Mouse (Mus musculus): ENCODE measurements at regions not wholly inside any gene's neighbourhood (a gene's known extent, or its start where the extent isn't known, plus 50 kb on each side); places are given as distances from the start of the nearest gene placed in this dataset.

DNA sequence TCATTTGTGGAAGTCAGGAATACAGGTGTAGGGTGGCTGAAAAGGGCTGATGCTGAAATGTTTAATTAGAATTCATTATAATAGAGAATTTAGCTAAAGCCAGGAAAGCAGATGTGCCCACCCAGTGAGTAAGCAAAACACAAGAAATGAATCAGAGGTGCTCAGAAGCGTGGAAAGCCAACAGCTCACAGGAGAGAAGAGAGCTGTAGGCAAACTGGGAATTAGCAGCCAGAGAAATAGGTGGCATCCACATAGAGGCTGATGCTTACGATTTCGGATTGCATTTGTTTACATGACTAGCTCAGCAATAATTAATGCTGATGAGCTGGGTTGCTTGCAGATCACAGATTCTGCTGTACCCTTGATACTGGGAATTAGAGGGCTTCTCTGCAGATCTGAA, 859.5 kb upstream of the Sel1l start:
- ATAC-seq (ENCODE audit: low read depth): no peak
- Histone ChIP-seq H3K4me1 (ENCODE audit: control insufficient read depth, low read depth, low read length) (no peaks in the 10 kb centered on the region), H3K27ac (ENCODE audit: low read length) (no peak overlapping the region), H3K36me3 (ENCODE audit: control insufficient read depth, insufficient read depth) (no peaks in the 10 kb centered on the region), H3K4me2 (ENCODE audit: low read depth, low read length) (no peak overlapping the region), H3K9ac (ENCODE audit: low read depth, low read length) (no peak overlapping the region), H3K27me3 (ENCODE audit: control insufficient read depth, insufficient read depth, low read depth, low read length) (no peaks in the 10 kb centered on the region), H3K4me3 (ENCODE audit: low read depth, low read length) (no peak overlapping the region), H3K9me3 (replicated peaks; ENCODE audit: control insufficient read depth, low read length) (no peaks in the 10 kb centered on the region)
- 33% methylated on average over 3 of the region's 3 CpGs for WGBS (ENCODE audit: insufficient replicate concordance)

DNA sequence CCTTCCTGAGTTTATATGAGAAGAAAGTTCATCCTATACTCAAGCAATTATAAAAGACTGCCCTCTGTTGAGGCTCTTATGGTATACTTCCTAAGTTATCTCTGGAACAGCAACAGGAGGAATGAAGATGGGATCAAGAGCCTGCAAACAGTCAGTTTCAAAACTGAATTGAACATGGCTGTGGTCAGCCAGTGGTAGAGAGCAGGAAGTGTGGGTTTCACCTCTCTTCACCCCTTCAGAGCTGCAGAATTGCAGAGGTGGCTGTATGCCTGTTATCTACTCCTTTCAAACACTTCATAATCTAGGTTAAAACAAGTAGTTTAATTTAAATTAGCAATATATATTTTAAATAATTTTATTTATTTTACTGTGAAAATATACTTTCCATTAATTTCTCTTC, 854.8 kb upstream of the Sel1l start:
- no peaks in the 10 kb centered on the region for H3K9me3 ChIP-seq (replicated peaks; ENCODE audit: control insufficient read depth, low read length)
- no peak overlapping the region for H3K4me3 ChIP-seq (ENCODE audit: low read depth, low read length)
- H3K4me1 ChIP-seq (ENCODE audit: control insufficient read depth, low read depth, low read length): no peaks in the 10 kb centered on the region
- no peaks in the 10 kb centered on the region for H3K36me3 ChIP-seq (ENCODE audit: control insufficient read depth, insufficient read depth)
- H3K9ac ChIP-seq (ENCODE audit: low read depth, low read length): no peak overlapping the region
- no peak overlapping the region for H3K4me2 ChIP-seq (ENCODE audit: low read depth, low read length)
- no peak overlapping the region for H3K27ac ChIP-seq (ENCODE audit: low read length)
- ATAC-seq (ENCODE audit: low read depth): no peak
- H3K27me3 ChIP-seq (ENCODE audit: control insufficient read depth, insufficient read depth, low read depth, low read length): no peaks in the 10 kb centered on the region

DNA sequence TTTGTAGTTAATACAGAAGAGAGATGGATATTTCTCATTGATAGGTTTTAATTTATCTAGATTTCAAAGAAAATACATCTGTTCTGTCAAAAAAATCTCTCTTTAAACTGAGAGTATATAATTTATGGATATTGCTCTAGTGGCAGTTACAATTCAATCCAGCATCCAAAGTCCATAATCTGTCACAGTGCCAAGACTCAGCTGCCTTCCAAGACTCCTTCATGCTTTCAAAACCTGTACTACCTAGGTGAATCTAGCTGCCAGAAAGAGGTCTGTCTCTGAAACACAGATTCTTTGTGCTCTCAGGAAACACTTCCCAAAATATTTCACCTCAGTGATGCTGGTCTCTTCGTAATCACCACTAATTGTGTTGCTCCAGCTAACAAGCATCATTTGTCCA, 844.0 kb upstream of the Sel1l start:
- H3K9ac ChIP-seq (ENCODE audit: low read depth, low read length): no peak overlapping the region
- no peaks in the 10 kb centered on the region for H3K4me1 ChIP-seq (ENCODE audit: control insufficient read depth, low read depth, low read length)
- WGBS (ENCODE audit: insufficient replicate concordance): 56% methylated on average over 1 of the region's 1 CpGs
- H3K27ac ChIP-seq (ENCODE audit: low read length): no peak overlapping the region
- H3K4me3 ChIP-seq (ENCODE audit: low read depth, low read length): no peak overlapping the region
- H3K27me3 ChIP-seq (ENCODE audit: control insufficient read depth, insufficient read depth, low read depth, low read length): no peaks in the 10 kb centered on the region
- H3K4me2 ChIP-seq (ENCODE audit: low read depth, low read length): no peak overlapping the region
- H3K36me3 ChIP-seq (ENCODE audit: control insufficient read depth, insufficient read depth): no peaks in the 10 kb centered on the region
- ATAC-seq (ENCODE audit: low read depth): no peak
- no peaks in the 10 kb centered on the region for H3K9me3 ChIP-seq (replicated peaks; ENCODE audit: control insufficient read depth, low read length)

DNA sequence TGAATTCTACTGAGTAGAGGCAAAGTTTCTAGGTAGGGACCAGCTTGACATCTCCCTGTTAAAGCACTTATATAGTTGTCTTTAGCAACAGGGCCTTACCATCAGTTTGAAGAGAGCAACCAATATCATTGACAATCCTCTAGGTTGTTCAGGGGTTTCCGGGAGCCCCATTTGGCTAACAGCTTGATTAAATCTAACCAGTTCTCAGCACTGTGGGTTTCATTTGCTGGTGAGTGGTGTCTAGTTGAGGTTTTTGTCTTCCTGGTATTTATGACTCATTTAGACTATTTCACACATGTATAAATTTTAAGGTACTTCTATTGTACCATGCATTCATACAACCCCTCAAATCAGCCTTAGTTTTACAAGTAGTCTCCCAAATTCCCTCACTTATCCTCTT, 823.4 kb upstream of the Sel1l start:
- Histone ChIP-seq H3K36me3 (ENCODE audit: control insufficient read depth, insufficient read depth) (no peaks in the 10 kb centered on the region), H3K9me3 (replicated peaks; ENCODE audit: control insufficient read depth, low read length) (no peaks in the 10 kb centered on the region), H3K4me2 (ENCODE audit: low read depth, low read length) (no peak overlapping the region), H3K27me3 (ENCODE audit: control insufficient read depth, insufficient read depth, low read depth, low read length) (no peaks in the 10 kb centered on the region), H3K4me3 (ENCODE audit: low read depth, low read length) (no peak overlapping the region), H3K4me1 (ENCODE audit: control insufficient read depth, low read depth, low read length) (no peaks in the 10 kb centered on the region), H3K27ac (ENCODE audit: low read length) (no peak overlapping the region), H3K9ac (ENCODE audit: low read depth, low read length) (no peak overlapping the region)
- WGBS (ENCODE audit: insufficient replicate concordance): 70% methylated on average over 1 of the region's 1 CpGs
- no peak for ATAC-seq (ENCODE audit: low read depth)

DNA sequence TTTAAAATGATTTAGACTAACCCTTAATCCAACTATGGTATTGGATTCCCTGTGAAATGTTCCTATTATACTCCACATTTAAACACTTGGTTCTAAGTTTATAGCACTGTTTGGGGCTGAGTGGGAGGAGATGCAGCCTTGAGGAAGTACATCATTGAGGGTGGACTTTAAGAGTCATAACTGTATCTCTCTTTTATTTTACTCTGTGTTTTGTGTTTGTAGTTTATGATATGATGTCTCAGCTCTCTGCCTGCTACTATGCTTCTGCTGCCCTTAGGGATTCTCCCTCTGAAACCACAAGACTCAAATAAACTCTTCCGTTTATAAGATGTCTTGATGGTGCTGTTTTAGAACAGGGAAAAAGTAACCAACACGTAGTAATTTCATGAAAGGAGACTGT, 797.7 kb upstream of the Sel1l start:
- no peak overlapping the region for H3K4me2 ChIP-seq (ENCODE audit: low read depth, low read length)
- H3K27ac ChIP-seq (ENCODE audit: low read length): no peak overlapping the region
- no peak overlapping the region for H3K9ac ChIP-seq (ENCODE audit: low read depth, low read length)
- H3K4me3 ChIP-seq (ENCODE audit: low read depth, low read length): no peak overlapping the region
- ATAC-seq (ENCODE audit: low read depth): no peak
- no peaks in the 10 kb centered on the region for H3K36me3 ChIP-seq (ENCODE audit: control insufficient read depth, insufficient read depth)
- H3K9me3 ChIP-seq (replicated peaks; ENCODE audit: control insufficient read depth, low read length): no peaks in the 10 kb centered on the region
- no peaks in the 10 kb centered on the region for H3K27me3 ChIP-seq (ENCODE audit: control insufficient read depth, insufficient read depth, low read depth, low read length)
- 54% methylated on average over 2 of the region's 2 CpGs for WGBS (ENCODE audit: insufficient replicate concordance)
- H3K4me1 ChIP-seq (ENCODE audit: control insufficient read depth, low read depth, low read length): no peaks in the 10 kb centered on the region

DNA sequence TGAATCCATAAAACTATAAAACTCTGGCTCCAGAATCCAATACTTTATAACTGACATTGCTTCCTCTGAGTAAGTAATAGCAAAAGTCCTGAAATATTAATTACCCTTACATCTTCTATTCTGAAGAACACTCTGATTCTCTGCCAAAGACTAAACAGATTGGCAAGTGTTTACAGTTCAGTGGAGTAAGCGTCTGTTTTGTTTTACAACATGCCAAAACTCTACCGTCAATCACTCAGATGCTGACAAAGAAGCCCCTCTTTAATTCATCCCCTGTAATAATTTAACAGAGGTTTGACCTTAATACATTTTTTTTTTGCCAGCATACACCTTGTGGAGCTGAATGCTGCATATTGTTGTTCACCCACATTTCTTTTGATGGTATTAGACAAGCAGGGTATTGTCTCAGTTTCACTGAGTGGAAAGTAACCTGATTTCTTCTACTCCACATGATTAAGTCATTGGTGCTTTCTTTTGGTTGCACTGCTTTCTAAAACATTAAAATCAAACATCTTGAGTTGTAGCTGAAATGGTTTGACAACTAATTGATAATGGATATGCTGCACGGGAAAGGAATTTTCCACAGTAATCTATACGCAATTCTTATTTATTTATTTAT, 796.2 kb upstream of the Sel1l start:
- 74% methylated on average over 4 of the region's 4 CpGs for WGBS (ENCODE audit: insufficient replicate concordance)
- H3K9me3 ChIP-seq (replicated peaks; ENCODE audit: control insufficient read depth, low read length): no peaks in the 10 kb centered on the region
- no peak overlapping the region for H3K4me2 ChIP-seq (ENCODE audit: low read depth, low read length)
- no peaks in the 10 kb centered on the region for H3K36me3 ChIP-seq (ENCODE audit: control insufficient read depth, insufficient read depth)
- no peaks in the 10 kb centered on the region for H3K27me3 ChIP-seq (ENCODE audit: control insufficient read depth, insufficient read depth, low read depth, low read length)
- no peak overlapping the region for H3K9ac ChIP-seq (ENCODE audit: low read depth, low read length)
- no peak for ATAC-seq (ENCODE audit: low read depth)
- H3K27ac ChIP-seq (ENCODE audit: low read length): no peak overlapping the region
- H3K4me3 ChIP-seq (ENCODE audit: low read depth, low read length): no peak overlapping the region
- H3K4me1 ChIP-seq (ENCODE audit: control insufficient read depth, low read depth, low read length): no peaks in the 10 kb centered on the region

DNA sequence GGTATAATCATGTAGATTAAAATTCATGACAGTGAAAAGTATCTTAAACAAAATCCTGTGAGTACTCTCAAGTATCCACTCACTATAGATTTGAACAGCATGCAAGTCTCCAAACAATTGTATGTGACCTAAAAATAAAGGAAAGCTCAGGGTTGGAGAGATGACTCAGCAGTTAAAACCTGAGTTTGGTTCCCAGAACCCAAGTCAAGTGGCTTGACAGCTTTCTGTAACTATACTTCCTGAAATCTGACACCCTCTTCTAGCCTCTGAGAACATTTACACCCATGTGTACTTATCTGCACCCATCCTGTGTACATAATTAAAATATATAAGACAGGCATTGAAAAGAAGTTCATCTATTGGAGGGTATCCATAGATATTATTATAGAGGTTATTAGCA, 770.2 kb upstream of the Sel1l start:
- Histone ChIP-seq H3K4me1 (ENCODE audit: control insufficient read depth, low read depth, low read length) (no peaks in the 10 kb centered on the region), H3K27ac (ENCODE audit: low read length) (no peak overlapping the region), H3K27me3 (ENCODE audit: control insufficient read depth, insufficient read depth, low read depth, low read length) (no peaks in the 10 kb centered on the region), H3K9me3 (replicated peaks; ENCODE audit: control insufficient read depth, low read length) (no peaks in the 10 kb centered on the region), H3K4me3 (ENCODE audit: low read depth, low read length) (no peak overlapping the region), H3K36me3 (ENCODE audit: control insufficient read depth, insufficient read depth) (no peaks in the 10 kb centered on the region), H3K9ac (ENCODE audit: low read depth, low read length) (no peak overlapping the region), H3K4me2 (ENCODE audit: low read depth, low read length) (no peak overlapping the region)
- ATAC-seq (ENCODE audit: low read depth): no peak

DNA sequence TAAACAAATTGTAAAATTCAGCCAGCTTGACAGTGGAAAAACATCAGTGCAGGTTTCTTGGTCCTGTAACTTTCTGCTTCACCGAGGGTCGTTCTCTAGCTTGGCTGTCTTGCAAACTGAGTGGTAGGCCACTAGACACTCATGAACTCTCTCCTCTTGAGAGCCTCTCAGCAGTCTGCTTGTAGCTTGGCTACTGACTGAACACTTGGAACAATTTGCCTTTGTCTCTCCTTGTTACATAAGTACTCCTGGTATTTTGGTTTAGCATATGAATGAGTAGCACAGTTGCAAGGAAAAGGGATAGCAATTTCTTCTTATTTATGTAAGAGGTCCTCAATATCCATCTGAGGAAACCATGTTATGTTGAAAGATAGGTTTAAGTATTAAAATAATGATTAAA, 769.6 kb upstream of the Sel1l start:
- Histone ChIP-seq H3K4me3 (ENCODE audit: low read depth, low read length) (no peak overlapping the region), H3K4me2 (ENCODE audit: low read depth, low read length) (no peak overlapping the region), H3K27me3 (ENCODE audit: control insufficient read depth, insufficient read depth, low read depth, low read length) (no peaks in the 10 kb centered on the region), H3K4me1 (ENCODE audit: control insufficient read depth, low read depth, low read length) (no peaks in the 10 kb centered on the region), H3K9ac (ENCODE audit: low read depth, low read length) (no peak overlapping the region), H3K27ac (ENCODE audit: low read length) (no peak overlapping the region), H3K9me3 (replicated peaks; ENCODE audit: control insufficient read depth, low read length) (no peaks in the 10 kb centered on the region), H3K36me3 (ENCODE audit: control insufficient read depth, insufficient read depth) (no peaks in the 10 kb centered on the region)
- no peak for ATAC-seq (ENCODE audit: low read depth)
- WGBS (ENCODE audit: insufficient replicate concordance): 31% methylated on average over 2 of the region's 2 CpGs

DNA sequence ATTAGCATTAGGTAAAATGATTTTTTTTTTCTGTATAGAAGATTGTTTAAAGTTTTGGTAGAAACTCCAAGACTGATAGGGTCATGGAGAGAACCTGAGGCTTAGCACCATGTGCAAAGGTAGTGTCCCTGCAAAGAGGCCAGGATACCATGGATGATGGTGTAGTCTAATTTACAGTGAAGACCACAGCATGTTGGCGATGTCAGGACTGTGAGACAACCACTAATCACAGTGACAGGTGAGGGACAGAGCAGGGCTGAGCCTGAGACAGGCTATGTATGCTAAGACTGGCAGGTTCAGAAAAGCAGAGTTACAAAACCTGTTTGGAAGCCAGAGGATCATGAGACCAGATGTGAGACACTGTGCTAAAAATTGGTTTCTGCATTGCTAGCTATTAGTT, 752.7 kb upstream of the Sel1l start:
- no peak overlapping the region for H3K4me2 ChIP-seq (ENCODE audit: low read depth, low read length)
- no peaks in the 10 kb centered on the region for H3K4me1 ChIP-seq (ENCODE audit: control insufficient read depth, low read depth, low read length)
- no peaks in the 10 kb centered on the region for H3K36me3 ChIP-seq (ENCODE audit: control insufficient read depth, insufficient read depth)
- no peaks in the 10 kb centered on the region for H3K9me3 ChIP-seq (replicated peaks; ENCODE audit: control insufficient read depth, low read length)
- 79% methylated on average over 1 of the region's 1 CpGs for WGBS (ENCODE audit: insufficient replicate concordance)
- no peaks in the 10 kb centered on the region for H3K27me3 ChIP-seq (ENCODE audit: control insufficient read depth, insufficient read depth, low read depth, low read length)
- H3K27ac ChIP-seq (ENCODE audit: low read length): no peak overlapping the region
- no peak overlapping the region for H3K4me3 ChIP-seq (ENCODE audit: low read depth, low read length)
- no peak for ATAC-seq (ENCODE audit: low read depth)
- H3K9ac ChIP-seq (ENCODE audit: low read depth, low read length): no peak overlapping the region

DNA sequence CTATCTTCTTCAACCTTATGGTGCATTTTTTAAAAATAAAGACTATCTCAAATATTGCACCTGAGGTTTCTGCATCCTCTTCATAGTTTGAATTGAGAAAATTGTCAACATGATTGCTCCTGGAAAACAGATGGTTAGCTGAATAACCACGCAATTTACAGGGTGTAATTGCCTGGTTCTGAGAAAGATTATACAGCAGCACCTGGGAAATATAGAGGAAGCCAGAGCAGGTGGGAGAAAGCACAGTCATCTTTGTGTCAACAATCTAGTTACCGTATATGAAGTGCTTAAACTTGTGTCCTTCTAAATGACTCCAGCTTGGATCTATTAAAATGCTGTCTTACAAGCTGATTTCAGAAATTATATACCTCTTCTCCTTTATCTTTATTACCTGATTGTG, 740.8 kb upstream of the Sel1l start:
- no peaks in the 10 kb centered on the region for H3K9me3 ChIP-seq (replicated peaks; ENCODE audit: control insufficient read depth, low read length)
- no peaks in the 10 kb centered on the region for H3K27me3 ChIP-seq (ENCODE audit: control insufficient read depth, insufficient read depth, low read depth, low read length)
- H3K27ac ChIP-seq (ENCODE audit: low read length): no peak overlapping the region
- H3K36me3 ChIP-seq (ENCODE audit: control insufficient read depth, insufficient read depth): no peaks in the 10 kb centered on the region
- H3K4me3 ChIP-seq (ENCODE audit: low read depth, low read length): no peak overlapping the region
- no peak for ATAC-seq (ENCODE audit: low read depth)
- no peak overlapping the region for H3K9ac ChIP-seq (ENCODE audit: low read depth, low read length)
- no peaks in the 10 kb centered on the region for H3K4me1 ChIP-seq (ENCODE audit: control insufficient read depth, low read depth, low read length)
- H3K4me2 ChIP-seq (ENCODE audit: low read depth, low read length): no peak overlapping the region
- 62% methylated on average over 2 of the region's 2 CpGs for WGBS (ENCODE audit: insufficient replicate concordance)

Measured in liver, embryonic 16.5 days (tissue).